Mouse (Mus musculus) heart, adult 2 months (tissue): ENCODE data around the gene Pafah1b1. TPM values are rescaled to one million over a fixed set of nuclear protein-coding genes. Genes with fewer than 3 reads are reported as not detected.

Experiments used
- DNase-seq, 2 experiments: peaks; one replicate each; pipeline ENCODE4 v3.0.0; 2021
- H3K27ac ChIP-seq: fragments of 200-600 bp; 2 replicates; pipeline ENCODE4 v1.8.1; 2022
- H3K27me3 ChIP-seq: fragments of 200-500 bp; 2 replicates; pipeline ENCODE4 v1.6.1; 2012; ENCODE audit warnings: mild to moderate bottlenecking, low read length, inconsistent platforms, mixed read lengths; ENCODE audit not compliant: control insufficient read depth, insufficient read depth
- H3K36me3 ChIP-seq: fragments of 200-500 bp; 2 replicates; pipeline ENCODE4 v1.6.1; 2012; ENCODE audit warnings: low read length, inconsistent platforms; ENCODE audit not compliant: control insufficient read depth, insufficient read depth
- H3K4me1 ChIP-seq: fragments of 200-500 bp; 2 replicates; pipeline ENCODE4 v1.6.1; 2011; ENCODE audit warnings: low read length; ENCODE audit not compliant: control insufficient read depth, insufficient read depth
- H3K4me3 ChIP-seq: fragments of 200-600 bp; 2 replicates; pipeline ENCODE4 v1.8.1; 2022
- H3K79me2 ChIP-seq: fragments of 200-500 bp; replicated peaks from 2 replicates; pipeline ENCODE4 v1.6.1; 2012; ENCODE audit warnings: mild to moderate bottlenecking, inconsistent platforms, low read length, moderate library complexity, mixed read lengths; ENCODE audit not compliant: control insufficient read depth, insufficient read depth
- H3K9ac ChIP-seq: fragments of 200-500 bp; 2 replicates; pipeline ENCODE4 v1.6.1; 2012; ENCODE audit warnings: low read depth, mild to moderate bottlenecking, control low read depth, inconsistent platforms, low read length, mixed read lengths
- CTCF ChIP-seq: fragments of 200-600 bp; IDR thresholded peaks from 2 replicates; pipeline ENCODE4 v1.8.1; 2022; ENCODE audit warnings: antibody characterized with exemption, mild to moderate bottlenecking, moderate library complexity
- EP300 ChIP-seq: fragments of 200-500 bp; IDR thresholded peaks from 2 replicates; pipeline ENCODE4 v1.6.1; 2011; ENCODE audit warnings: low read depth, low read length, control low read depth; ENCODE audit not compliant: insufficient read depth
- POLR2A ChIP-seq: fragments of 200-500 bp; IDR thresholded peaks from 2 replicates; pipeline ENCODE4 v1.6.1; 2011; ENCODE audit warnings: mild to moderate bottlenecking, low read depth, low read length, control low read depth; ENCODE audit not compliant: insufficient read depth
- WGBS: fragments of 180-500 bp; shearing (Covaris S2); methylation state at CpG from one replicate; pipeline ENCODE4 v1.1.7; 2018; 5-methylcytosine and 5-hydroxymethylcytosine counted together
- intact Hi-C: fragments of 180-260 bp; cut with DNase I; formaldehyde crosslinking; loops from one replicate; pipeline ENCODE4 v1.15.1; 2025
- polyA plus RNA-seq: library from polyadenylated mRNA; depleted of rRNA; stranded (reverse); fragments of >200 nt; gene quantifications from 2 replicates; pipeline ENCODE4 v1.2.3, GENCODE M21; 2012
- total RNA-seq, 2 experiments: library from RNA; stranded (reverse); gene quantifications; 2 replicates each; pipeline ENCODE4 v1.2.3; 2021

Pafah1b1 gene
- total and polyA plus RNA-seq, 3 experiments: 30.2 to 233 (median 208) TPM

DNA sequence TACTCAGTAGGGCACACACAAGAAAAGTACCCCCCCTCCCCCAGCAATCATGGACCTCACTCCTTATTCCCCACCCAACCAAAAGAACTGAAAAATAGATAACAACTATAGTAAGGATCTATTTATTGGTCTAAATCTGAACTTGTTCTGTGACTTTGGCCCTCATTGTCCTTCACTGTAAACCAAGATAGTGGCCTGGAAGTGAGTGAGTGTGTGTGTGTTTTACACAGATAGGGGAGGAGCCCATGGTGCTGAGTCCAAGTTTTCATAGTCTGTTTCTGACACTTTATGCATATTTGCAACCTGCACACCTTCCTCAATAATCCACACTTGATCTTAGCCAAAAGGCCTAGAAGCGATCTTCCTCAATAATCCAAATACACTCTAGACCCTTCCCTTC lies 75.8 kb downstream of the Pafah1b1 start:
- H3K9ac ChIP-seq: peak overlapping the region; percentile 77
- H3K36me3 ChIP-seq: peaks cover 7% of the 10 kb centered on the region; the same call in 1 of the 2 replicates
- H3K4me3 ChIP-seq: peak overlapping the region; percentile 72
- no peak for DNase-seq
- intact Hi-C loops: loop anchor here (1.0 to 5.0 kb wide), 3 partner anchors 10 to 184 kb away; partner anchors contain the start of genes Mnt and Pafah1b1
- TF ChIP-seq CTCF (no peak), POLR2A (no peak), EP300 (no peak)
- H3K4me1 ChIP-seq: peaks cover 10% of the 10 kb centered on the region
- H3K79me2 ChIP-seq: peaks cover 11% of the 10 kb centered on the region
- 7% methylated on average over 1 of the region's 1 CpGs for WGBS
- H3K27me3 ChIP-seq: no peaks in the 10 kb centered on the region
- H3K27ac ChIP-seq: peak overlapping the region; percentile 94

- H3K36me3 ChIP-seq: peaks cover 7% of the 10 kb centered on the region; the same call in 1 of the 2 replicates
- H3K27ac ChIP-seq: 0 out of 2 replicates have a peak overlapping the region, but pooled peaks have one; percentile 8
- H3K79me2 ChIP-seq: peaks cover 11% of the 10 kb centered on the region
- no peaks in the 10 kb centered on the region for H3K27me3 ChIP-seq
- no peak for TF ChIP-seq CTCF
- no peak for TF ChIP-seq POLR2A
- no peak for TF ChIP-seq EP300
- peaks cover 10% of the 10 kb centered on the region for H3K4me1 ChIP-seq
- intact Hi-C loops: loop anchor here (1.0 to 5.0 kb wide), 3 partner anchors 10 to 184 kb away; partner anchors contain the start of genes Mnt and Pafah1b1
- no peak overlapping the region for H3K9ac ChIP-seq
- WGBS: 87% methylated on average over 1 of the region's 1 CpGs
- no peak overlapping the region for H3K4me3 ChIP-seq
- no peak for DNase-seq
Measured at GRCm38 (mm10) chr11:74647966-74648365, 76.5 kb downstream of the Pafah1b1 start.

DNA sequence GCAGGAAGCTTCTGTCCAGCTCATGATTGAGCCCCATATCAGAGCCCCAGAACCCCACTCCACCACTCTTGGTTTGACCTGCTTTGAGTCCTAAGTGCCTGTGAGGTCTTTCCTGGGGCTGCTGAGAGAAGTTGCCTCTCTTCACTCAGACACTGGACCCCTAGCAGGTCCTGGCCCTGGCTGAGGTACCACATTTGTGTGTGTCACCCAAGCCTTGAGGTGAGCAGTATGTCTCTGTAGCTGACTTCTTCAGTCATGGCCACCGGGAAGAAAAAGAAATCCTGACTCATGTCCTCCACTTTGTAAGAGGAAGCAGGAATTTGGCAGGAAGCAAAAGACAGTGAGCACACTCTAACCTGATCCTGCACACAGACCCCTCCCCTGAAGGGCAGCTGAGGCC lies 84.8 kb downstream of the Pafah1b1 start:
- H3K4me1 ChIP-seq: peaks cover 10% of the 10 kb centered on the region
- TF ChIP-seq POLR2A (no peak), EP300 (no peak)
- no peaks in the 10 kb centered on the region for H3K79me2 ChIP-seq
- 11% methylated on average over 1 of the region's 1 CpGs for WGBS
- intact Hi-C loops: no loop called here
- no peak overlapping the region for H3K9ac ChIP-seq
- H3K27me3 ChIP-seq: no peaks in the 10 kb centered on the region
- no peak overlapping the region for H3K4me3 ChIP-seq
- no peak overlapping the region for H3K27ac ChIP-seq
- no peaks in the 10 kb centered on the region for H3K36me3 ChIP-seq
- DNase-seq: no peak

DNA sequence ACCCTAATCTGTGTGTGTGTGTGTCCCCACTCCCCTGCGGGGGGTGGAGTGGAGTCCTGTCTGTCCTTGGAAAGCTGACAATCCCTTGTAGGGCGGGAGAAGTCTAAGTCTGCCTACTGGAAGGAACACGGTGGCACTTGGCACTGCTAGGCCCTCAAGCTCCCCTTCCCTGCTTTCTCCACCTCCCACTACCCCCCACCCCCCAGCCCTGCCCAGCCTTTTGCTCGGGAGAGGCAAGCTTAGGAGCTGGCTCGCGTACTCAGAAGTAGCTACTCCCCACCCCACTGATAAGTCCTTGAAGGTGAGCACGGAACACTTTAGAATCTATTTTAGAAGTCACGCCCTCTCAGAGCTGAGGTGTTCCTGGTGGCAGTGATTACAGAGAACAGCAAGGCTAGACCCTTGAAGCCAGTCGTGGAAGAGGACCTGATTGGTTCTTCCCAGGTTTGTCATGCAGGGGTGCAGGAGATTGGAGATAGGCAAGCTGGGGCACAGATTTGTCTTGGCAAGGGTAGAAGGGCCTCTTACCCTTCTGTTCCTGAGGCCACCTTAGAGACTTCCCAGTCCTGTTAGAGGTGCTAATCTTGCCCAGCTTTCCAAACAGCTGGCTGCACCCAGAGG lies 85.6 kb downstream of the Pafah1b1 start:
- 6% methylated on average over 9 of the region's 9 CpGs for WGBS
- Histone ChIP-seq H3K4me3 (peak overlapping the region; percentile 83), H3K27ac (peak overlapping the region; percentile 84), H3K9ac (peak overlapping the region; percentile 94), H3K36me3 (no peaks in the 10 kb centered on the region), H3K27me3 (no peaks in the 10 kb centered on the region), H3K4me1 (peaks cover 10% of the 10 kb centered on the region), H3K79me2 (no peaks in the 10 kb centered on the region)
- no peak for DNase-seq
- intact Hi-C loops: loop anchor here (1.0 kb wide), 1 partner anchor 9 kb away; no protein-coding TSS in a partner anchor
- TF ChIP-seq POLR2A (no peak), EP300 (no peak), CTCF (no peak)

- intact Hi-C loops: loop anchor here (1.0 kb wide), 1 partner anchor 10 kb away; no protein-coding TSS in a partner anchor
- under 1% methylated on average over 85 of the region's 86 CpGs for WGBS
- peak overlapping the region; percentile 94 for H3K9ac ChIP-seq
- H3K27ac ChIP-seq: peak overlapping the region; percentile 84
- H3K4me3 ChIP-seq: peak overlapping the region; percentile 83
- no peaks in the 10 kb centered on the region for H3K79me2 ChIP-seq
- DNase-seq: peak; percentile 87 to 89
- no peaks in the 10 kb centered on the region for H3K27me3 ChIP-seq
- TF ChIP-seq CTCF (peak; percentile 72), EP300 (0 out of 2 replicates have a peak, but pooled peaks have one; percentile 5), POLR2A (peak; percentile 85)
- H3K4me1 ChIP-seq: peaks cover 10% of the 10 kb centered on the region
- no peaks in the 10 kb centered on the region for H3K36me3 ChIP-seq
Measured at GRCm38 (mm10) chr11:74637971-74638790, 86.3 kb downstream of the Pafah1b1 start.
